Mouse (Mus musculus): Measurements from ENCODE around the gene Klf4.
A peak's percentile ranks its signal among the peaks of the same experiment; 100 is the strongest.

Klf4 gene

DNA sequence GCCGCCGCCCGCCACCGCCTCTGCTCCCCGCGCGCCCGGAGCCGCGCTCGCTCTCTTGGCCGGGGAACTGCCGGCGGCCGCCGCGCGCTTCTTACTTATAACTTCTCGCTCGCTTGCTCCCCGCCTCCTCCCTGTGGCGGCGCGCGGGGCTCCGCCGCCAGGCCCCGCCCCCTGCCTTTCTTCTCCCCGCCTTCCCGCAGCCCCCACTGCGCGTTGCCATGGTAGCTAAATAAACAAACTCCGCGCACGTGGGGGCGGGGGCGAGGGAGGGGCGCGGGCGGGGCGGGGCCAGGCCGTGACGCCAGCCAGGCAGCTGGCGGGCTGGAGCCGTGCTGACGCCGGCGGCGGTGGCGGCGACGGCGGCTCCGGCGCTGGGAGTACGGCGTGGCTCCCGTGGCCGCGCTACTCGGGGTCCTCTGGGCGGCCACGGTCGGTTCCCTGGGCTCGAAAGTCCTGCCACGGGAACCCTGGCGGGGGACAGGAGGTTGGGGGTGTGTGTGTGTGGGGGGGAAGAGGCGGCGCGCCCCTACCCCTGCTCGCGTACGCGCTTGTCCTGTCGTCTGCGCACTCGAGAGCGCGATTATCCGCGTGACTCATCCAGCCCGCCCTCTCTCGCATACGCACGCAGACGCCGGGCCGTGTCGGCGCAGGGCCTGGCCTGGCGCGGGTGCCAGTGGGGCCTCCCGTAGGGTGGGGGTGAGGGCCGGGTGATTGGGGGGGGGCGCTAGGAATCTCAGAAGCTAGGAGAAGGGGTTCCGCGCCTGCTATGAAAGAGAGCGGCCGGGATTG is at the start of gene Klf4:
TSS of gene Klf4 (minus strand) at position 60 of the 789 bp plus-strand sequence.
- DNase-seq (ENCODE audit: low spot score in 2 of 2), result peak; percentile 82 to 89

DNA sequence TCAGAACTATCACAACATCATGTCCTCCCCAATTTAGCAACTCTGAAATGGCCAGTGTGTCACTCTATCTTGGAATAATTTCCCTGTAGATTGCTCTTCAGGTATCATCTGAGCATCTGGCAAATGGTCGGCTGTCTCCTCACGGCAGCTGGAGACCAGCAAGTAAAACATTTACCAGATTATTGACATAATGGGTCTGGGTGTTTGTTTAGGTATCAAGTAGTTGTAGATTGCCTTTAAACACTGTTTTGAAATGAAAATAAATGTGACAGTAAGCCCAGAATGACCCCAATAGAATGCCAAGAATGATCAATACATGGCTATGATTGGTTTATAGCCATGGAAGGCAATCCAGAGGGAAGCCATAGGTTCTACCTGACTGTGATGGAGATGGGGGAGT is 39.2 kb upstream of the Klf4 start:
- DNase-seq (ENCODE audit: low spot score in 2 of 2), result no peak

DNA sequence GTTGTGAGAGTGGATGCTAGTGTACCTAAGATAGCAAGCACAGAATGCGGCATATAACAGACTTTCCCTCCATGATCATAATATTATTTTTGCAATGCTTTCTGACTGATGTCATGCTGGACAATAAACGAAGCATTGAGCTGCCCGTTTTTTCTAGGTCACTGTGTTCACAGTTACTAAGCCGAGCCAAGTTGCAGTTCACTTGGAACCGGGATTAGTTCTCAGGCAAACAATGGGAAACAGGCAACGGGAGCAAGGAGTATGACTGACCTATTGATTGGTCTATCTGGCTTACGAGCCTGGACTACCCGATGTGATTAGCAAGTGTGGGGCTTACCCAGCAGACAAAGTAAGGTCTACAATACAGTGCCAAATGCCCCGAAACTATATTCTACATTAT is 35.7 kb upstream of the Klf4 start:
- no peak for DNase-seq (ENCODE audit: low spot score in 2 of 2)

DNA sequence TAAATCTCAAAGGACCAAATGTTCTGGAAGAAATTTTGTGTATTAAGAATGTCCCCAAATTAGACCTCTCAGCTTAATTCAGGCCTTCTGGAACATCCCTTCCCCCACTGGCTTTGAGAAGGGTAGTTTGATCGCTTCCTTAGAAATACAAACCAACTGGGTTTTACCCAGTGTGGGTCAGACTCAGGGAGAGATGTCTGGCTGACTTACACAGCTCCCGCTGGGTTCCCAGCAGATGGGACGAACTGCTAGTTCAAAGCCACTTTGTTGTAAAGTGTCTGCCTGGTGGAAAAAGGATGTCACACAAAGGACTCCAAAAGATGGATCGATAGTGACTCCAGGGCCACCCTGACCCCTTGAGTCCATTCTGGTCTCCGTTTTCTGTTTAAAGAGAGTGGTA is 35.3 kb upstream of the Klf4 start:
- DNase-seq (ENCODE audit: low spot score in 2 of 2), result no peak

DNA sequence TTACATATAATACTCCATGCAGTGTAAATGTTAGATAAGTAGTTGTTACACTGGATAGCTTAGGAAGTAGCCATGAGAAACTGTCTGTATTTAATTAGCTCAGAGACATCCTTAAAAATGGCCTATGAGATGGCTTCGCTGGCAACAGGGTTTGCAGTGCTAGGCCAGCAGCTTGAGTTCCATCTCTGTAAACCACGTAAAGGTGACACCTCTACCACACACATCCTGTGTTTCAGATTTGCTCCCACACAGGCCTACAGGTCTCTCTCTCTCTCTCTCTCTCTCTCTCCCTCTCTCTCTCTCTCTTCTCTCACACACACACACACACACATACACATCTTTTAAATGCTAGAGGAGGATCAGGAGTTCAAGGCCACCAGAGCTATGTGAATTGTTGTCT is 32.1 kb upstream of the Klf4 start:
- no peak for DNase-seq (ENCODE audit: low spot score in 2 of 2)

DNA sequence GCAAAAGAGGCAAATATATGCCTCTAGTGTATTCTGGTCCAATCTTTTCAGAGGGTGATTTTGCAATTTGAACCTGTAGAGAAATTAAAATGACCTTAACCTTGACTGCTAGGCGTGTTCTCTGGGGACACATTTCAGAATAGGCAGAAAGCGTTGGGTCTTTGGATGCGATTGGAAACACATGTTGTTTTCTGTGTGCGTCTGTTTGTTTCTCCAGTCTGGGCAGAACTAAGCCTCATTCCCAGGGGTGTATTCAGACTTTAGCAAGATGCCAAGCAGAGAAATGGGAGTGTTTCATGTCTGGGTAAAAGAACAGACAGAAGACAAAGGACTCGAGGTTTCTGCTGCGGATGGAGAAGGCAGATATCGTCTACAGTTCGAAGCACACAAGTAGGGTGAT is 30.8 kb upstream of the Klf4 start:
- no peak for DNase-seq (ENCODE audit: low spot score in 2 of 2)

DNA sequence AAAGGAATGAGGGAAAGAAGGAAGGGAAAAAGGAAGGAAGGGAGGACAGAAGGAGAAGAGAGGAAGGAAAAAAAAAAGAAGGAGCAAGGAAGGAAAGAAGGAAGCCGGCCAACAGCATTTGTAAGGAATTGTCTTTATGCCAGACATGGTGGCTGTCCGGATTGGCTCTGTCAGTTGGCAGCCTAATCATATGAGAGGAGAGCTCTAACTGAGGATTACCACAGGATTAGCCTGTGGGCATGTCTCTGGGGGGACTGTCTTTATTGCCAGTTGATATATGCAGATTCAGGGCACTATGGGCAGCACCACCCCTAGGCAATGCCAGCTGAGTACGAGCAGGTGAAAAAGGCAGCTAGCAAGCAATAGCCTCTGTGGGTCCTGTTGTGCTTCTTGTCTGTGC is 29.8 kb upstream of the Klf4 start:
- no peak for DNase-seq (ENCODE audit: low spot score in 2 of 2)

DNA sequence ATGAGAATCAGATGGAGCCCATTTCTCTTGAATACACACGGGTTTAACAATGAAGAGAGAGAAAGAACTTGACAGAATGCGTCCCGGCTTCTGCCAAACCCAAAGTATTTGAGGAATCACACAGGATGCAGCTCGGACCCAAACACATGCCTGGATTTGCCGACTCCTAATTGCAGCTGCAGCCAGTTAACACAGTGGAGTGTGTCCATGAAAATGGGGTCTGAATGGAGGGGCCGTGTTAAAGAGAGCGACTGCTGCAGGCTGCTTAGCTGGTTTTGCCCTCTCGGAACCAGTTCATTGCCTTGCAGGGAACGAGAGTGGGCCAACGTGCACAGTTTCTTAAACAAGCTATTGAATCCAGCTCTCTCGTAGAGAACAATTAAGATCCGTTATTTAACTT is 14.6 kb upstream of the Klf4 start:
- DNase-seq (ENCODE audit: low spot score in 2 of 2), result no peak

DNA sequence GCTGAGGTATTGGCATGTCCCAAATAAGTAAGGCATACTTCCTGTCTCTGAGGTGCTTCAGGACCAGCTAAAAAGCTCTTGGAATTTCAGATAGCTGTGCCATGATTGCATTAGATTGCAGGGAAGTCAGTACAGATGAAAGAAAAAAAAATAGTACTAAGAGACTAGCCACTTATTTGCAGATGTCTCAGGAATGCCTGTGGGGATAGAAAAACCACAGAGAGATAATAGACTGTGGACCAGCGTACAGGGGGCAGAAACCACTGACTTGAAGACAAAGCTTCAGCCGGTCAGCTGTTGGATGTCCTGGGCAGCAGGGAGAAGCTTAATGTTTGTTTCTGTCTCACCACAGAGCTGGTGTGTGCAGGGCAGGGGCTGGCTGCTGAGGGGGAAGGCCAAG is 10.5 kb upstream of the Klf4 start:
- DNase-seq (ENCODE audit: low spot score in 2 of 2), result no peak

DNA sequence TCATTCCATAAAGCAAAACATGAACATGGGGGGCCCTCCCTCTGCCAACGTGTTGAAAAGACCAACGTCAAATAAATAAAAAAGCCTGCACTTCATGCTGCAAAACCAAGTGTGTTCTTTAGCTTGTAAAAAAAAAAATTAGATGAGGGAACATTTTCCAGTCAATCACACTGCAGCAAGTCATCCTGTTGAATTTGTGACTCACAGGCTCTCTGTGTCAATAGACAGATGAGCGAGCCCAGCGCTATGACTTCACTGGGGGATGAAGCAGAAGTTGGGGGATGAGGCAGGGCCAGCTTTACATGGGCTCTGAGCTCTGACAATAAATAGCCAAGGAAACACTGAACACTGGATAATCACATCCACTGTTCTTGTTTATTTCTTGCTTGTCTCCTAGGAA is 9.4 kb upstream of the Klf4 start:
- no peak for DNase-seq (ENCODE audit: low spot score in 2 of 2)

DNA sequence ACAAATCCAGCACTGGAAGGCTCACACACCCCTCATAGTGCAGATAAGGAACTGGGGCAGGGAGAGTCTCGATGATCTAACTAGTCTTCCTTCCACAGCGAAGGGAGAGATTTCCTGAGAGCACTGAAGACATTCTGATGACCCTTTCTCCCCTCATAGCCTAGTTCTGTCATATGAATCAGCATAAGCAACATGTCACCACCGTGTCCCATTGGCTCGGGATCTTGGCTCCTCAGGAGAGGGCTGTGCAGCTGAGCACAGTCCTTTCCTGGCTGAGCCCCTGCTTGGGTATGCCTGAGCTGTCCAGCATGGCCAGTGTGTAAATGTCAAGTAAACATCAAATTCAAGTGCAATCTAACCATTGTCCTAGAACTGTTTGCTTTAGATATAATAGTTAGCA is 9.0 kb upstream of the Klf4 start:
- no peak for DNase-seq (ENCODE audit: low spot score in 2 of 2)

DNA sequence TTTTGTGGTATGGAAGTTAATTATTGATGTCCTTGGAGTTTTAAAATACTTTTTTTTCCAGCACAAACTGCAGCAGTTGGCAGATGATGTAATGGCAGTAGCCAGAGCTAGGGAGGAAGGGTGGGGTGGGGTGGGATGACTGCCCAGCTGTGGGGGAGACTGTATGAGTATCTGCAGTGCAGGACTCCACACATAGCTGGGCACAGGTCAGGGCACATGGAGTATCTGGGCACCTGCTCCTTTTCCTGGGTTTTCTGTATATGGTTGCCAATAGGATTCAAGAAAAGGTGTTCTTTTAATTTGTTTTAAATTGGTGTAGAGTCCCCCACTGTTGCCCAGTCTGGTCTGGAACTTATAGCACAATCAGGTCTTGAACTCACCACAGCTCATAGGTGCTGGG is 2.7 kb upstream of the Klf4 start:
- DNase-seq (ENCODE audit: low spot score in 2 of 2), result no peak

DNA sequence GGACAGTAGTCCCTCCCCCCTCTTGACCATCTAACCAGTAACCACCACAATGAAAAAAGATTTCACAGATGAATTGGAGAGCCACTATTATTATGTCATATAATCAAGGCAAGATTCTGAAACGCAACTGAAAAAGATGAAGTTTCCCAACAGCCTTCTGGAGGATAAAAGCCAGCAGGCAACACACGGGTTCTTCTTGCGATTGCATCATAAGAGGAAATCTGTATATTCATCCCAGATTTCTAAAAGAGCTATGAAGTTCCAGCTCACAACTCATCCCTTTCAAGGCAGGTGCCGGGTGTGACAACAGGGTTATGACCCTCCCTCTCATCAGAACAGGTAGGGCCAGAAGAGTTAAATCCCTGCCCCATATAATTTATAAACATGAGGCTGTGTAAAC is 2.2 kb upstream of the Klf4 start:
- DNase-seq (ENCODE audit: low spot score in 2 of 2), result no peak

DNA sequence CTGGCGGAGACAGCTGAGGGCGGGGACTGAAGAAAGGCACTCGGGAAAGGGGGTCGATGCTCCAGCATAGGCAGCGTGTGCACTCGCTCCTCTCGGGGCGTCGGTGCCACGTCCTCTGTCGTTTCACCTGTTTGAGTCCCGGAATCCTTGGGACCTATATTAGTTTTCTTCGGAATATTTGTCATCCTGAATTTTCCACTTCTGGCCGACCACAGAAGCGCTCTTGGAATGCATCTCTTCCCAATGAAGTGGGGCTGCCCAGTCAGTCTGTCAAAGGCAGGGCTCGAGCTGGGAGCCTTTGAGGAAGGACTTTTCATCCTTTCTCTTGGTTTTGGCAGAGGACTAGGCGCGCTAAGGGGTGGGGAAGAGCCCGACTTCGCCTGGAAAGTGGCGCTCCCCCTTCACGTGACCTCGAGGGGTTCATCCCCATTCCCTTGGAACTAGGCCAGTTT is 1.6 kb upstream of the Klf4 start:
- DNase-seq (ENCODE audit: low spot score in 2 of 2), result peak in 1 of 2 experiments; percentile 14

DNA sequence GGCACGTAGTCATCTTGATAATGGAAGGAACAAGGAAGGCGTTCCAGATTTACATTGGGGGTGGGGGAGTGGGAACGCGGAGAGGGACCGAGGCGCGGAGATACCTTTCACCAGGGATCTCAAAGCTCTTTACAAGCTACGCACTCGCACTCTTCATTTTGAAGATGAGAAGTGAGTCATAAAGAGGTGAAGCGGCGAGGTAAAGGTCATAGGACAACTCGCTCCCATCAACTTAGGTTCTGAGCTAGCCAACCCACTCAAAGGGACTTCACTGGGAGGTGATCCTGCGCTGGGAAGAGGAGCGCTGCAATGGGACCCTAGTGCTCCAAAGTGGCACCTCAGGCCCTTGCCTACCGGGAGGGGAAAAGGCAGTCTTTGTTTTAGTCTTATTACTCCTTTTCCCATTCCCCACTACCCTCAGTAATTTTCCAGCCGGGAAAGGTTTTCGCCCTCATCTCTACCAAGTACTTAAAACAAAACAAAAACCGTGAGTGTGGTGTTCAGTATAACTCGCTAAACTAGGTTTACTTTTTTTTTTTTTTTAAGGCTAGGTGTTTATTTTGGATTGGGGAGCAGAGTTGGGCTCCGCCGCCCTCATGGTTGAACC is 1.0 kb upstream of the Klf4 start:
- DNase-seq (ENCODE audit: low spot score in 2 of 2), result peak in 1 of 2 experiments; percentile 11

DNA sequence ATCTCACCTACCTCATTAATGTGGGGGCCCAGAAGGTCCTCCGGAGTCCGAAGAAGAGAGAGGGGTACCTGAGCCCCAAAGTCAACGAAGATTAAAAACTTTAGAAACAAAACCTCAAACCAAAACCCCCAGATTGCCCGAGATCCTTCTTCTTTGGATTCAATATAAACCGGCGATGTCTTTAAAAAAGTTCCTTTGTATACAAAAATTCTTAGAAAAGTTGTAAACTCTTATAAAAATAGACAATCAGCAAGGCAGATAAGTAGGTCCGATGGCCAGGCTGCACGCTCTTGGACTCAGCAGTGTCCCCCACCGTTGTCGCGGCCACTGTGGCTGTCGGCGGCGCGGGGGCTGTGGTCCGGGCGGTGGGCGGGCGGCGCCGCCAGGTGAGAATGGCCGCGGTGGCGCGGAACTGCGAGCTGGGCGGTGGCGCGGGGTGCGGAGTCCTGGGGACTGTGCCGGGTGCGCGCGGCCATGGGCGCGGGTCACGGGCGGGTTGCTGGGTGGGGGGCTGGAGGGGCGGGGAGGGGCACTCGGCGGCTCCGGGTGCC is 335 bp downstream of the Klf4 start:
- DNase-seq (ENCODE audit: low spot score in 2 of 2), result no peak

DNA sequence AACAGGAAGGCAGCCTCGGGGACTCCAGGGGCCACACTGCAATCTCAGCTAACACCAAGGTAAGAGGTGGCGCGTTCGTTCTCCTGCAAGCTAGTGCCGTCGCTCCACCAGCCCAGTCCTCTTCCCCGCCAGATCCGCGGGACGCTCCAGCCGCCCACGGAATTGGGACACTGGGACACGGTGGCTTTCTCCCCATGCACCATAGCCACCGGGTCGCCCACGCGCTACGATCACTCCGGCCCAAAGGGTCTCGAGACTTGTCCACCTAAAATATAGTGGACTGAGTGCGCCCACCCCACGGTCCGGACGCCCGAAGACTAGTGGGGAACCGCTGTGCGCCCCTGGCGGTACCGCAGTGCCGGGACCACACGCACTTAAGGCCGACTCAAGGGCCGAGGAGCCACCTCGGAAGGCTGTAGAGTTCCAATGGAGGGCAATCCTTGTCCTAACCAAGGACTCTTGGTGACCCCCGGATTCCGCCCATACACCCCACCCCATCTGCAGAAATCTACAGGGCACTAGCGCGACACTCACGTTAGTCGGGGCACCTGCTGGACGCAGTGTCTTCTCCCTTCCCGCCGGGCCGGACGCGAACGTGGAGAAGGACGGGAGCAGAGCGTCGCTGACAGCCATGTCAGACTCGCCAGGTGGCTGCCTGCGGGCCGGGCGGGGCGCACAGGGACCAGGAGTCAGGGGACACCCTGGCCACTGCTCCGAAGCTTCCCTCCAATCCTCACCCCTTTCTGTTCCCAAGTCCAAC is 990 bp downstream of the Klf4 start:
- peak; percentile 21 to 29 for DNase-seq (ENCODE audit: low spot score in 2 of 2)

DNA sequence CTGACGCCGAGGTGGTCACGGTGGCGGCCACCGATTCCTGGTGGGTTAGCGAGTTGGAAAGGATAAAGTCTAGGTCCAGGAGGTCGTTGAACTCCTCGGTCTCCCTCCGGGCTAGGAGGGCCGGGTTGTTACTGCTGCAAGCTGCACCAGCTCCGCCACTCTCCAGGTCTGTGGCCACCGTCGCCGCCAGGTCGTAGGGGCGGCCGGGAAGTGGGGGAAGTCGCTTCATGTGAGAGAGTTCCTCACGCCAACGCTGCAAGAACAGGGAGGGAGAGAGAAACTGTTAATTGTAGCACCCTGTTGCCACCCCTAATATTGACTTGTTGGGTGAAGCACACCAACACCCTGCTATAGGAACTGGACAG is 1.6 kb downstream of the Klf4 start:
- DNase-seq (ENCODE audit: low spot score in 2 of 2), result no peak

DNA sequence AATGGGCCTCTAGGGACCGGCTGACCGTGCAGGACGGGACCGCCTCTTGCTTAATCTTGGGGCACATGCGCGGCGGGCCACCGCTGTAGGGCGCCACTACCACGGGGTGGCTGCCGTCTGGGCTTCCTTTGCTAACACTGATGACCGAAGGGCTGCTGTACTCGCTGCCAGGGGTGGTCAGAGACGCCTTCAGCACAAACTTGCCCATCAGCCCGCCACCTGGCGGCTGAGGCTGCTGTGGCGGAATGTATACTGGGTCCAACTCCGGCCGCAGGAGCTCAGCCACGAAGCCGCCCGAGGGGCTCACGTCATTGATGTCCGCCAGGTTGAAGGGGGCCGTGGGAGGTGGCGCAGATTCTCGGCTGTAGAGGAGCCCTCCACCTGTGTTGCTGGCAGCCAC is 2.0 kb downstream of the Klf4 start:
- peak; percentile 48 to 70 for DNase-seq (ENCODE audit: low spot score in 2 of 2)

DNA sequence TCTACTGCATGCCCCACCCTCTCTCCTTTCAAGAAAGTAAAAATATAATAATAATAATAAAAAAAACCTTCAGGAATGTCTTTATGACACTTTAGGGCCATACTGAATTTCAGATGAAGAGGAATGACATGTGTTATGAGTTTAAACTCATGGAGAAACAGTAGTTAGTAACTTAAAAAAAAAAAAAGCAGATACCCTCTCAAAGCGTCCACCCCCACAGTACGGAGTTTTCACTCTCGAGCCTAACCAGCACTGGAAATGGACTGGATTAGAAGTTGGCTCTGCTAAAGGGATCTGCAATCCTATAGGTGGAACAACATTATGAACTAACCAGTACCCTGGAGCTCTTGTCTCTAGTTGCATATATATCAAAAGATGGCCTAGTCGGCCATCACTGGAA is 3.9 kb downstream of the Klf4 start:
- DNase-seq (ENCODE audit: low spot score in 2 of 2), result no peak

DNA sequence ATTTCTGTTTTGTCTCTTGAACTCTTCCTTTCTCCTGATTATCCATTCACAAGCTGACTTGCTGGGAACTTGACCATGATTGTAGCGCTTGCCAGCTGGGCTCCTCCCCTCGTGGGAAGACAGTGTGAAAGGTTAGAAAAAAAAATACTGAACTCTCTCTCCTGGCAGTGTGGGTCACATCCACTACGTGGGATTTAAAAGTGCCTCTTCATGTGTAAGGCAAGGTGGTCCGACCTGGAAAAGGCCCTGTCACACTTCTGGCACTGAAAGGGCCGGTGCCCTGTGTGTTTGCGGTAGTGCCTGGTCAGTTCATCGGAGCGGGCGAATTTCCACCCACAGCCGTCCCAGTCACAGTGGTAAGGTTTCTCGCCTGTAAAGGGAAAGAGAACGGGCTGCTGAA is 4.3 kb downstream of the Klf4 start:
- no peak for DNase-seq (ENCODE audit: low spot score in 2 of 2)

DNA sequence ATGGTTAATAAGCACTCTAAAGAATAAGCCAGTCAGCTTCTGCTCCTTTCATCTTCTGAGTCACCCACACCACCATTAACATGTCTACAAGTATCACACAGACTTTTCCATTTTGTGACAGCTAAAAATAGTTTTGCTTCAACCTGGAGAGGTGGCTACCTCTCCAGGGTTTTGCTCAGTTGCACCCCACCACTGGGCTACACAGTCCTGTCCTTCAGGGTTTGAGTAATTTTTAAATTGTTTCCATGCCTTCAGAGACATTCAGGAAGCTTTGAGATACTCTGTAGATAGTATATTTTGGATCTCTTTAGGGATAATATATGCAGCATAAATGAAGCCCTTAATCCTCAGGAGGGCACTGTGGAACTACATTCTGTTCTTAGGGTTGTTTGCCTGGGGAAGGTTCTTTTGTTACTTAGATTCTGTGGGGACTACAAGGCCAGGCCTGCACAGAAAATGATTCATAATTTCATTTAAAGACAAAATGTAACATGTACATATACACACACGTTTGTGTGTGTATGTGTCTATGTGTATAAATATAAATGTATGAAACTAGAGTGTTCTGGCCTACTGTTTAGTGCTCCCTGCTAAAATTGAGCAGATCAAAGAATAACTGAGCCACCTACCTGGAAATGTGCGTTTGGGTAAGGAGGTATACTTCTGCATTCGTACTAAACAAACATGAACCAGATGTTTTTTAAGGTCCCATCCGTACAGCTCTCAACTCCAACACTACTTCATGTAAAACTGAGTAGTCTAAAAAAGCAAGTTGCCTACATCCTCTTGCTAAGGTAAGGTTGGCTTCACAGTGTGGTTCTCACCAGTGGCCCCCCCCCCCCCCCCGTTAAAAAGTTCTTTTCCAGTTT is 5.8 kb downstream of the Klf4 start:
- DNase-seq (ENCODE audit: low spot score in 2 of 2), result no peak

All from frontal cortex, postnatal 10 days (tissue).